Mouse (Mus musculus) liver, embryonic 14.5 days (tissue): Measurements from ENCODE around the gene Sdk1.

Experiments used
- CTCF ChIP-seq: IDR thresholded peaks from 2 replicates; pipeline ENCODE4 v1.5.1; 2016; ENCODE audit warnings: antibody characterized with exemption, low read depth, control low read depth
- EP300 ChIP-seq: IDR thresholded peaks from 2 replicates; pipeline ENCODE4 v1.6.1; 2016; ENCODE audit warnings: antibody characterized with exemption, low read depth

- TF ChIP-seq CTCF (no peak), EP300 (no peak)
These were observed 768.9 kb downstream of the Sdk1 start for GRCm38 (mm10) chr5:142010189-142010588.
